Comparison of ENCODE assay signal across 7 mouse cellular contexts in the genomic region with DNA sequence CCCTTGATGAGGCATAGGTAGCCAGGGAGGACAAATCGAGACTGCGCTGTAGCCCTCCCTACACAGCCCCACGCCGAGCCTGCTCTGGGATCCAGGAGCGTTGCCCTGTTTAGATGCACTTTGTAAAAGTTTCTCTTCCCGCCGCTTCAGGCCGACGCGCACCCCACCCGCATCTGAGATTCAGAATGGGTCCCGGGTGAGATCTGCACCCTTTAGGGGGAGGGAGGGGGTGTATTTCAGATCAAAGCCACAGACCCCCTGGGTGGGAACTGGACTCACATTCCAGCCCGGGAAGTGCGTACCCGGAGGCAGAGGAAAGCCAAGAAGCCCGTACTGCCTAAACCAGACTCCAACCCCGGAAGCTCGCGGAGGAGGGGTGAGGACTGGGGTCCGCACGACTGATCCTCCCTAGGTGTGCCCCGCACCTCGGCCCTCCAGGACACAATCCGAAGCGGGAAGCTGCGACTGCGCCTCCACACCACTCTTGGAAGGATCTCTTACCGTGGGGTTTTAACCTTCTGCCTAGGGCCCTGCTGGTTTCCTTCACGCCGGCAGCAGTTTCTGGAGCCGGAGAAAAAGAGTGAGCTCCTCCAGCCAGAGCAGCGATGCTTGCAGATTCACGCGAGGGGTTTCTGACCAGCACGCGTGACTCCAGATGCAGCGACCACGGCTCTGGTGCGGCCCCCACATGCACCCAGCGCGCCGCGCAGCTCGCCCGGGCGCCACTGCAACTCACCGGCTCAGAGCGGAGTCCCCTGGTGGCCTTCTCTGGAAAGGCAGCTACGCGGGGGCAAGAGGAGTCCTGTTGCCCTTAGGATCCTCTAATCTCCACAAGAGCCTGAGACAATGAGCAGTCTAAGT. TPM values are rescaled to one million over a fixed set of nuclear protein-coding genes. Genes with fewer than 3 reads are reported as not detected.
DNase-seq lines count a peak whose midpoint lies in the region; ATAC-seq and TF ChIP-seq lines count a peak whose summit lies in the region.

Mob3b (minus strand) TSS at position 734 of the 861 bp plus-strand sequence.

- peak within 1 kb of the TSS; percentile 82 for H3K27ac ChIP-seq in embryonic facial prominence, embryonic 15.5 days (replicated peaks)
- peak within 1 kb of the TSS; percentile 84 for H3K27ac ChIP-seq in heart, embryonic 10.5 days
- H3K27ac ChIP-seq in kidney, embryonic 14.5 days (ENCODE audit: low read depth, low read length) = peak within 1 kb of the TSS; percentile 74
- H3K27ac ChIP-seq in limb, embryonic 15.5 days = peak within 1 kb of the TSS; percentile 84
- peak within 1 kb of the TSS; percentile 26; the same call in 1 of the 2 replicates for H3K27ac ChIP-seq in midbrain, postnatal 0 days (ENCODE audit: low read depth, low read length)

- peak; percentile 79 for ATAC-seq in embryonic facial prominence, embryonic 15.5 days (ENCODE audit: insufficient number of reproducible peaks, low FRiP score, low TSS enrichment, low read depth)
- peak; percentile 74 for ATAC-seq in kidney, embryonic 14.5 days (ENCODE audit: low FRiP score, low TSS enrichment)
- peak; percentile 74 for ATAC-seq in limb, embryonic 15.5 days (ENCODE audit: insufficient number of reproducible peaks, low FRiP score, low TSS enrichment, low read depth)
- peak; percentile 87 for ATAC-seq in midbrain, postnatal 0 days (ENCODE audit: low FRiP score)

- peak; percentile 86 for TF ChIP-seq CTCF in midbrain, postnatal 0 days (IDR thresholded peaks at IDR 0.05)

- peak within 1 kb of the TSS; percentile 51 for H3K9ac ChIP-seq in embryonic facial prominence, embryonic 15.5 days
- H3K9ac ChIP-seq in kidney, embryonic 14.5 days (ENCODE audit: low read depth, low read length) = peak within 1 kb of the TSS; percentile 77
- peak within 1 kb of the TSS; percentile 47 for H3K9ac ChIP-seq in limb, embryonic 15.5 days
- H3K9ac ChIP-seq in midbrain, postnatal 0 days (replicated peaks; ENCODE audit: low read length, poor library complexity, severe bottlenecking) = peak within 1 kb of the TSS; percentile 48

- under 1% methylated on average over 50 of the region's 50 CpGs for WGBS in embryonic facial prominence, embryonic 15.5 days
- under 1% methylated on average over 50 of the region's 50 CpGs for WGBS in heart, embryonic 10.5 days
- WGBS in kidney, embryonic 14.5 days = under 1% methylated on average over 50 of the region's 50 CpGs
- under 1% methylated on average over 50 of the region's 50 CpGs for WGBS in limb, embryonic 15.5 days
- WGBS in midbrain, postnatal 0 days = under 1% methylated on average over 50 of the region's 50 CpGs

- peak; percentile 70 to 74 for DNase-seq in adrenal gland, postnatal 4 days (ENCODE audit: low spot score in 2 of 2)
- DNase-seq in heart, embryonic 10.5 days (ENCODE audit: low spot score) = peak; percentile 86
- DNase-seq in midbrain, postnatal 0 days (ENCODE audit: low spot score) = peak; percentile 72
- DNase-seq in spleen, postnatal 10 days (ENCODE audit: low spot score in 2 of 2) = peak; percentile 69 to 86

- H3K4me1 ChIP-seq in embryonic facial prominence, embryonic 15.5 days = peaks cover 16% of the 10 kb centered on the region
- H3K4me1 ChIP-seq in heart, embryonic 10.5 days = peaks cover 13% of the 10 kb centered on the region; the same call in 1 of the 2 replicates
- peaks cover 3% of the 10 kb centered on the region; the same call in 1 of the 2 replicates for H3K4me1 ChIP-seq in kidney, embryonic 14.5 days (ENCODE audit: control insufficient read depth, insufficient read depth, low read length)
- H3K4me1 ChIP-seq in limb, embryonic 15.5 days = peaks cover 21% of the 10 kb centered on the region
- peaks cover 8% of the 10 kb centered on the region; the same call in 1 of the 2 replicates for H3K4me1 ChIP-seq in midbrain, postnatal 0 days (ENCODE audit: insufficient read depth, low read length)

- peak within 1 kb of the TSS; percentile 61 for H3K4me3 ChIP-seq in embryonic facial prominence, embryonic 15.5 days (replicated peaks)
- peak within 1 kb of the TSS; percentile 76 for H3K4me3 ChIP-seq in heart, embryonic 10.5 days
- H3K4me3 ChIP-seq in kidney, embryonic 14.5 days (ENCODE audit: low read length) = peak within 1 kb of the TSS; percentile 69
- H3K4me3 ChIP-seq in limb, embryonic 15.5 days = peak within 1 kb of the TSS; percentile 62
- peak within 1 kb of the TSS; percentile 56 for H3K4me3 ChIP-seq in midbrain, postnatal 0 days (ENCODE audit: low read depth, low read length)

- H3K27me3 ChIP-seq in embryonic facial prominence, embryonic 15.5 days = peaks cover 4% of the 10 kb centered on the region; the same call in 1 of the 2 replicates
- peaks cover 5% of the 10 kb centered on the region; the same call in 1 of the 2 replicates for H3K27me3 ChIP-seq in heart, embryonic 10.5 days (ENCODE audit: insufficient read depth, poor library complexity, severe bottlenecking)
- H3K27me3 ChIP-seq in kidney, embryonic 14.5 days (ENCODE audit: control insufficient read depth, insufficient read depth, low read length) = no peaks in the 10 kb centered on the region
- H3K27me3 ChIP-seq in limb, embryonic 15.5 days = no peaks in the 10 kb centered on the region
- peaks cover 8% of the 10 kb centered on the region; the same call in 1 of the 2 replicates for H3K27me3 ChIP-seq in midbrain, postnatal 0 days (ENCODE audit: insufficient read depth, low read length)

- H3K4me2 ChIP-seq in embryonic facial prominence, embryonic 15.5 days (replicated peaks) = peak within 1 kb of the TSS; percentile 86
- peak within 1 kb of the TSS; percentile 85 for H3K4me2 ChIP-seq in kidney, embryonic 14.5 days (replicated peaks; ENCODE audit: low read depth, low read length)
- H3K4me2 ChIP-seq in limb, embryonic 15.5 days = peak within 1 kb of the TSS; percentile 83
- peak within 1 kb of the TSS; percentile 97 for H3K4me2 ChIP-seq in midbrain, postnatal 0 days (ENCODE audit: low read depth, low read length, poor library complexity, severe bottlenecking)

- no peaks in the 10 kb centered on the region for H3K9me3 ChIP-seq in embryonic facial prominence, embryonic 15.5 days (replicated peaks)
- no peaks in the 10 kb centered on the region for H3K9me3 ChIP-seq in heart, embryonic 10.5 days
- H3K9me3 ChIP-seq in kidney, embryonic 14.5 days (ENCODE audit: control insufficient read depth, low read length) = no peaks in the 10 kb centered on the region
- H3K9me3 ChIP-seq in limb, embryonic 15.5 days = no peaks in the 10 kb centered on the region
- H3K9me3 ChIP-seq in midbrain, postnatal 0 days (ENCODE audit: low read length) = no peaks in the 10 kb centered on the region

- H3K36me3 ChIP-seq in embryonic facial prominence, embryonic 15.5 days = no peaks in the 10 kb centered on the region
- no peaks in the 10 kb centered on the region for H3K36me3 ChIP-seq in heart, embryonic 10.5 days
- H3K36me3 ChIP-seq in kidney, embryonic 14.5 days (ENCODE audit: control insufficient read depth, insufficient read depth, low read length) = no peaks in the 10 kb centered on the region
- H3K36me3 ChIP-seq in limb, embryonic 15.5 days = no peaks in the 10 kb centered on the region
- no peaks in the 10 kb centered on the region for H3K36me3 ChIP-seq in midbrain, postnatal 0 days (ENCODE audit: insufficient read depth, low read length)

RNA-seq across cellular contexts. Expression of gene Mob3b, which starts in this region (rescaled TPM):
- 10 to 100 TPM; 32.8 to 36.2 TPM for total RNA-seq in adrenal gland, postnatal 4 days (2021)
- 11.1 and 12.5 TPM in 2 replicates for polyA plus RNA-seq in embryonic facial prominence, embryonic 15.5 days (2015; fragmentation: Nextera tagmentation; extraction: Ambion mirVana)
- 4.8 and 7.2 TPM in 2 replicates for polyA plus RNA-seq in heart, embryonic 10.5 days (2016; fragmentation: Nextera tagmentation; extraction: Ambion mirVana)
- 11.3 and 13.3 TPM in 2 replicates for polyA plus RNA-seq in kidney, embryonic 14.5 days (2014; fragmentation: Nextera tagmentation; extraction: Ambion mirVana)
- 12.6 and 12.8 TPM in 2 replicates for polyA plus RNA-seq in limb, embryonic 15.5 days (2015; fragmentation: Nextera tagmentation; extraction: Ambion mirVana)
- total RNA-seq in midbrain, postnatal 0 days (2014; rRNA removed) = 0.77 and 1.3 TPM in 2 replicates
- 1.6 and 1.8 TPM in 2 replicates for polyA plus RNA-seq in midbrain, postnatal 0 days (2015; fragmentation: Nextera tagmentation; extraction: Ambion mirVana)

Comparison
In these comparisons a context has a peak if more than half of its experiments do, and no peak if none do; other contexts are left out.
1. Peak in every context shown above with its lines: DNase-seq, ATAC-seq, H3K4me3 ChIP-seq and H3K27ac ChIP-seq.
2. RNA of gene Mob3b (total RNA-seq): 32.8 to 36.2 TPM in adrenal gland, postnatal 4 days; 0.77 to 1.3 TPM in midbrain, postnatal 0 days; every median in the first group is over 10 times any median in the second.
3. H3K27ac ChIP-seq: peak in every context shown above with its lines; median percentile 84 in heart, embryonic 10.5 days; 84 in limb, embryonic 15.5 days; 82 in embryonic facial prominence, embryonic 15.5 days; 74 in kidney, embryonic 14.5 days; 26 in midbrain, postnatal 0 days.